Mouse (Mus musculus) Muller cell, postnatal 12 days (primary cell): ENCODE measurements at regions not wholly inside any gene's neighbourhood (a gene's known extent, or its start where the extent isn't known, plus 50 kb on each side); places are given as distances from the start of the nearest gene placed in this dataset.

Experiments used
- DNase-seq: peaks from one replicate; pipeline ENCODE4 v3.0.0-alpha.2; 2015; ENCODE audit errors: inconsistent ontology term

DNA sequence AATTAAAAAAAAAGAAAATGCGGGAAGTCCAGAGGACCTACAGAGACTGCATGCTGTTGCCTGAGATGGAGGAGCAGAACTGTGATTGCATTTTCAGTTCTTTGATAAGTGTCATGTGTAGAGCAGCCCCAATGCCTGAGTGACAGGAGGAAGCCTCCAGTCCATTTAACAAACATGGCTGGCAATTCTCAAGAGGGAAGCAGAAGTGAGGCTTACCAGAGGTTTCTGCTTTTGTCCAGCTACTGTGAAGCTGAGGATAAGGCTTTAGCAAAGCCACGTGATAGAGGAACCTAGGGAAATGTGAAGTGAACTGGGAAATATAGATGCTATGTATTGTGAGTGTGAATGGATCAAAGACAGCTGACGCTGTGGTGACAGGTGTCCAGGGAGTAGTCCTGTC is 56.6 kb downstream of the Sucnr1 start:
- DNase-seq, result no peak

DNA sequence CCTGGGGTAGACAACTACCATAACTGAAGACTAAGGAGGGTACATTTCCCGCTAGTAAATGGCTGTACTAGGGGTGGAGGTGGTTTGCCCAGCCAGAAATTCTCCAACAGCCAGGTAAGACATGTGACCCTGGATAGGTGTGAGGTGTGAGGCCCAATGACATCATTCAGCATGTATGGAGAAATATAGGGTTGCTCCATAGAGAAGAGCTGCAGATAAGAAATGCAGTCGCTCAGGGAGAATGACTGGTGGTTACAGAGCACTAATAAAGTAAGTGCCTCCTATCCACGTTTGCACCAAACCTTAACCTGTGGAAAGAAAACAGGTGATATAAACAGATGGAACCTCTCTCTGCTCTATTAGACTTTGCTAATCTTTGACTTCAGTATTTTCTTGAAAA is 78.2 kb downstream of the Sucnr1 start:
- no peak for DNase-seq

DNA sequence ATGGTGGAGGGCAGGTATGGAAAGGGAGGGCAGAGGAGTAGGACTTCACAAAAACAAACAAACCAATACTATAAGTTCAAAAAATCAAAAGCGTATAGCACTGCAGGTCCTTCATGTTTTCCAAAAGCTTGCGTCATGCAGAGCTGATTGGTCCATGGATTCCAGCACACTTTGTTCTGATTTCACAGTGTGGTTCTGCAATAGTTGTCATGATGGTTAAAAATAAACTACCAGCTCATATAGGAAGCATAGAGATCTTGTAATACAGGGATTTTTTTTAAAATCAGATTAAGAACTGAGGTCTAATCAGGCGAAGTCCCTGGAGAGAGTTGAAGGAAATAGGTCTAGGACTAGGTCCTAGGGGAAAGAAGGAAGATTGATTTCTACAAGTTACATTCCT is 86.0 kb downstream of the Sucnr1 start:
- DNase-seq, result no peak

DNA sequence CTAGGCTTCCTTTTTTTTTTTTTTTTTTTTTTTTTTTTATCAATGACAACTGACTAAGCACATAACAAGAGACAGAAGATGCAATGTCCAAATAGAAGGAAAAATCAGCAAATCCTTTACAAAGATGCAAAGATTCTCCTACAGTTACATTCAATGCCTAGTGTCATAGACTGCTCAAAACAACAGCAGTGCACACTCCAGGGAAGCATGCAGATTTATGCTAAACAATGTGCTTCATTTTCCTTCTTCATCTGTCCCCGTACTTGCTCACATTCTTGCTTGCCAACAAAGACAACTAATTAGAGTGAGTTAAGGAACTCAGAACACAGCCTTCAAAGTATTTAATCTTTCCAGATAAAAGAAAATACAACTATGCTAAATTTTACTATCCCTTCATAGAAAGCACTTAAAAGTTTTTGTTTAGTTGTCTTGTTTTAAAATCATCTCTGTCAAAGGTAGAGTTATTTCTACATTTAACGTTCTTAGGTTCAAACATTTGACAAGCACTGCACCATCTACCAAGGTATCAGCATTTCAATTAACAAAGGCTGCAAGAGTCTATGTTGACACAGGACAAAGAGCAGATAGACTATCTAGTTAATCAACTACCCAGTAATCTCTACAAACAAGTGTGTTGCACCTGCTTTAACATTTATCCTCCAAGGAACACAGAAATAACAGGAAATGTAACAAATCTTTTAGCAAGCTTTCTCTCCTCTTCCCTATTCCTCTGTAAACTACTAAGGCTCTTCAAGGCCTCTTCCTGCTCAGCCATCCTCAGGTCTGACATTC is 86.7 kb downstream of the Sucnr1 start:
- DNase-seq, result no peak

DNA sequence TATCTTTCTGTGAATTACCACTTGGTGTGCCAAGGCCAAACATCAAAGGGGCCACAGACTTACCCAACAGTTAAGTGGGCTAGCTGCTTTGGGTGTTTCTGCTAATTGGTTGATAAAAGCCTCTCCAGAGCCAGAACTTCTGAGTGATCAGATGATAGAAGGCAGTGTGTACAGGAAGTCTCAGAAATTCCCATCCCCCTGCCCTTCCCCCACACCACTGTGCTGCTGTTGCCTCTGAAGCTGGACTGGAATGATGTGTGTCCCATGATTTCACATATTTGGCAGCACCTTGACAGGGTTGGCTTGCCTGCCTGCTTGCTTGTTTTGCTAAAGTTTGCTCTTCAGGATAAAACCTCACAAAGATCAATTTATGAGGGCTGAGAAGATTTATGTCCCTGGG is 87.9 kb downstream of the Sucnr1 start:
- DNase-seq, result peak; percentile 23

DNA sequence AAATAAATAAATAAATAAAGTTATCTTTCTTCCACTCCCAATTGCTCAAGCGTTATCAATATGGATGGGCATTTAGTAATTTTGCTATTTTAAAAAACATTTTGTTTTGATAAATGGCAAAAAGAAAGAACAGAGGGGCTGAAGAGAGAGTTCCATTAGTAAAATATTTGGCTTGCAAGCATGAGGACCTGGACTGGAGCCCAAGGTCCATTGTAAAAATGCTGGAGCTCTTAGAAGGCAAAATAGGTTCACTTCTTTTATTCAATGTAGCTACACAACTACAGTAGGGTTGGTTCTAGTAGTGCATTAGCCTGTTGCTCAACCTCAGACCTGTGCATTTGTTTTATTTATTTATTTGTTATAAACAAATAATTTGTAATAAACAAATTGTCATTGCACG is 102.8 kb downstream of the Sucnr1 start:
- DNase-seq, result no peak

DNA sequence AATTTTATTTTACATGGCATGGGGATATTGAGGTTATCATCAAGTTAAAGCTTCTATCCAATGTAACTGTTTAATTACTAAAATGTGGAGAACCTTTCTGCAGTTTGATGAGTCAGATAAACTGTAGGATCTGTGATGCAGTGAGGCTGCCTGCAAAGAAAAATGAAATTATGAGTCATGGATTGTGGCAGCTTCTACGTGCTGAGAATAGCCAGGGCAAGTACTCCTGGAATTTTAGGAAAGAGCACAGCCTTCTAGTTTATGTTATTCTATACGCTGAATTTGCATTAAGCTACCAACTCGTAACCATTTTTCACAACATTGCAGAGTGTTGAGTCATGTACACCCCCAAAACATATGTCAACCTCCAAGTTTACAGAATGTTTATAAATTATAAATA is 114.4 kb downstream of the Sucnr1 start:
- DNase-seq, result peak; percentile 16

DNA sequence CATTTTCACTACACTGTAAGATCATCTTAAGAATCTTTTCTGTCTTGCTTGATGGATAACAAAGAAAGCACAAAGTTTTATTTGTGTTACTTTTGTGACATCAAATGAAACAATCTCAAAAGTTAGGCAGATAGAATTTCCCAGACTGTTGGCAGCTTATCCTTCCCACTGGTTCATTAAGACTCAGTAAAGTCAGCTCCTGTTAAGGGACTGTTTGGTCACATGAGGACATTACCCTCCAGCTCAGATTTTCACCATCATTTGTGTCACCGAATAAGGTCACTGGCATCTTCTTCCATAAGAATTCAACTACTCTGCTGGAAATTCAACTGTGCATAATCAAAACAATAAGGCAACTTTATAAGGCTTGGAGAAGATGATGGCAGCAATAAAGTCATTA is 126.3 kb downstream of the Sucnr1 start:
- peak; percentile 81 for DNase-seq

DNA sequence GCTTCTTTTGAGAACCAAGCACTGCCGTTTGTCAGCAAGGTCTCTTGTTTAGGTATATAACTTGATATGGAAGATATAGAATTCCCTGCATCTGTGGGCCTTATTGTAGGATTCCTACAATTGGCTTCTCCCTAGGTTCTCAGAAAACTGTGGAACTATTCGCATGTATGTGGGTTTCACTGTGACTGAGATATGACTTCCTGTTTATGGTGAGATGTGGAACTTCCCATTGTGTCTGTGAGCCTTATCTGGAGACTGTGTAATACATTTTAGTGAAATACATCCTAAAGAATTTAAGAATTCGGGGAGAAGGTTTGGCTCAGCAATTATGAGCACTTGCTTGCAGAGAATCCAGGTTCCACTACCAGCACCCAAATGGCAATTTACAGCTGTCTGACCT is 137.3 kb downstream of the Sucnr1 start:
- no peak for DNase-seq

DNA sequence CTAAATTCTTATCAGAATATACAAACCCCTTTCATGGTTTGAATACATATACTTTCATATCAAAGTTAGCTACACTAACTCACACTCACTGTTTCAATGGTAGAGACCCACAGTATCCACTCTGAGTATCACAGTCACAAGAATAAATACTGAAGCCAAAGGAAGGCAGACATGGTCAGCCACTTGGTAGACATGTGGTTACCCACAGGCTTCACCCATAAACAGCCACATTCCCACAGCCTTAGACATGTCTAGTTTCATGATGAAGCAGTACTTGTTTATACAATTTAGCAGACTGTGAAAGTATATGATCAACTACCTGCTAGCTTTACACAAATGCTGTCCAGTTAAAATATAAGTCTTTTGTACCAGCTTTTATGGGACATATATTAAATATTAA is 159.0 kb downstream of the Sucnr1 start:
- DNase-seq, result no peak

DNA sequence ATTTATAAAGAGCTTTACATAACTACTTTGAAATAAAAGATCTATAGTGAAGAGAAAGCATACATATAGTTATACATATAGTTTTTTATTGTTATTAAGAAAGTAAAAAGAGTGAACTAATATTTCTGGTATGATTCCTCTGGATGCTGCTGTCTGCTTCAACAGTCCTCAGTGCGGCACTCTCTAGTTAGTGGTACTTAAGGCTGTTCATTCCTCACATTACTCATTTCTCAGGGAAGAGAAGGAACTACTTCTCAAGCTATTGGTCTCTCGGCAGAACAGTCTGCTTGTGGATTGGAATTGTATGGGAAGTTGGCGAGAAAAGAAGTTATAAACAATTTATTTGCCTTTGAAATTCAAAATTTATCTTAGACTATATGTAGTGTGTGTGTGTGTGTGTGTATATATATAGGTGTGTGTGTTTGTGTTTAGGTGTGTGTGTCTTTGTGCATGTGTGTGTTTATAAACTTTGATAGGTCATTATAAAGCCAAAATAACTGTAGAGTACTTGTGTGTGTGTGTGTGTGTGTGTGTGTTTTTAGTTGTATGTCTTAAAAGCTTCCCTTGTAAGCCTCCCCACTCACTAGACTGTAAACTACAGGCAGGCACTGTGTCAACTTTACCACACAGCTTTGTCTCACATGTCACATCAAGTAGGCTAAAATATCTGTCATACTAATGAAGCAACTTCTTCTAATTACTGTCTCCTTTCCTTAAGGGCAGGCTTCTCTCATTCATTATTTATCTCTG is 185.2 kb downstream of the Sucnr1 start:
- DNase-seq, result no peak

DNA sequence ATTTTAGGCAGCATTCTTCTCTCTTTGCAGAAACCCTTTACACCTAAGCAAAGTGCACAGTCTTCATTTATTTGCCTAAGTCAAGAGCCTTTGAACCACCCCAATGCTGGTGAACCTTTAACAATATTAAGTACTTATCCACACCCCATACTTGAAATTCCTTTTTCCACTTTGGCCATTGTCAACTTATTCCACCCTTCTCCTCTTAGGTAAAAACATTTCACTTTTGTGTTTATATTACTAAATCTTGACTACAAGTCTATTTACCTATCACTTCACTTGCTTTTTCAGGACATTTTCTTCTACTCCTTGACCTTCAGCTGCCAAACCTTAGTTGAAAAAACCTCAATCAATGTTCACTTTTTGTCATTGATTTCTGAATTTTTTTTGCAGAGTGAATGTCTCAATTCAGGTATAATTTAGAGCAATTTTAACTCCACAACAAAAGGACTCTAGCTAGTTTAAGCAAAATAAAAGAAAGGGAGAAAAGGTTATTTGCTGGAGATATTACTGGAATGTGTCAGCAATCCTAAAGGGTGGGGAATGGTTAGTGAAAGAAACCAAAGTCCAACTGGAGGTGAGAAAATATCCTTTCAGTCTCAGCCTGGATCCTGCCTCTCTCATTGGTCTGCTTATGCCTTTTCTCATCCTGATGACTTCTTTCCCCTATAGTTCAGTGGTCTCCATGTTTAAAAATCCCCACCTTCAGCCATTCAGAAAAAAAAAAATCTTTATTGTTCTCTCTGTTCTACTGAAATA is 185.9 kb downstream of the Sucnr1 start:
- no peak for DNase-seq

DNA sequence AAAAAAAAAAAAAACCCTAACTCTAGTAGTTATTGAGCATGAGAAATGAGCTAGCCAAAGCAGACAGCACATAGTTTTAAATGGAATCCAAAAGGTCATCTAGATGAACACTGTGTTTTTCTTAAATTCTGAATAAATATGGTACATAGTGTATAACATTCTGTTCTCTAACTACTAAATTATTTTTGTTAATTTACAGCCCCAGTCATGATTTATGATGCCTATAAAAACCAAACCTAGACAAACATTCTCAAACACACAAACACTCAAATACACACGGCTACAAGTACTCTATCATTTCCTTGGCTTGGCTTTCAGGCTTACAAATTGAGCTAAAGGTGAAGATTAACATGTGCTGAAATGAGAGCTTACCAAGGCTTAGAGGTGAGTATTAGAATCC is 188.8 kb downstream of the Sucnr1 start:
- DNase-seq, result no peak

DNA sequence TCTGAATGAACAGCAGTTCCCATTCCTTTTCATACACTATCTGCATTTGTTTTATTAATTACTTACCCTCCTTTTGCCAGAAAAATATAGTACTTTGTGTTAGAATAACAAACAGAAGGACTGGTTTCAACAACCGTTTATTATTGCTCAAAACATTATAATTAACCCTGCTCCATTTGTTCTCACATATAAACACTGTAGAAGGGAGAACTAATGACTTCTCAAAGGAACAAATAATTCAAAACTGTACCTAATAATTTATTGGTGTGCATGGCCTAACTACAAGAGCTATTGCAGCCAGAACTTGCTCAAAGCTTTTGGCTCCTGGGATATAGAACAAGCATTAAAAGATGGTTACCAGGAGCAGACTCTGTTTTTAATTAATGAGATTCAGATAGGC is 192.1 kb downstream of the Sucnr1 start:
- DNase-seq, result no peak

DNA sequence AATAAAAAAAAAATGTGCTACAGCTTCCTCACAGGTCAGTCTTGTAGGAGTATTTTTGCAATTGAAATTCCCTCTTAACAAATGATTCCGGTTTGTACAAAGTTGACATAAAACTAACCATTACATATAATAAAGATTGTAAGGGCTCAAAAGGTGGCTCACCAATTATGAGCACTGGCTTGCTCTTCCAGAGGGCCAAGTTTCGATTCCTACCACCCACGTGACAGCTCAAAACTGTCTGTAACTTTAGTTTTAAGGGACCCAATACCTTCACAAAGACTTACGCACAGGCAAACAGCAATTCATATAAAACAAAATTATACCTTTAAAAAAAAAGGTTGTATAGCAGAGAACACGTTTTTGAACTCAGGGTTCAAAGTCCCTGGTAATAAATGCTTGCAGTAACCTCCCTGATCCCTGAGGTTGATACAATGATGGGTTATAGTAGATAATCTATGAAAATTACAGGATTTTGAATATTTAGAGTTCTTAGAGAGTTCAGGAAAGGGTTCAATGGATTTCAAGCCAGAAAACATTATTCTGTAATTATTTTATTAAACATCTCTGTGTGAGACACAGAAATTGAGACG is 193.7 kb downstream of the Sucnr1 start:
- DNase-seq, result no peak

DNA sequence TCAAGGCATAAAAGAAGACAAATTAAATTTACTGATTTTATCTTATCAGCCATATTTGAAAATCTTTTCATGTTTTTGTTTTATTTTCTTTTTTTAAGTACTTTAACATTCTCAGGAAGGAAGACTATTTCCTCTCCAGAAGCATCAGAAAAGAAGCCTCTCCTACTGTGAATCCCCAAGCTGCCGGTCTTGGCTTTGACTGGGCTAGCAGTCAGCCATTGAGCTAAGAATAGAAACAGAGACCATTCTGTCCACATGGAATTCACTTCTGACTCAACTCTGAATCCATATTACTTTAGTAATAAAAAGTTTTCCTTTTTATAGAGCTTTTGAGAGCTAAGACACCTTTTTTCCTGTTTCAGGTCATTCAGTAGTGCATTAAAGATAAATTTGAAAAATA is 194.8 kb upstream of the Mbnl1 start:
- no peak for DNase-seq

DNA sequence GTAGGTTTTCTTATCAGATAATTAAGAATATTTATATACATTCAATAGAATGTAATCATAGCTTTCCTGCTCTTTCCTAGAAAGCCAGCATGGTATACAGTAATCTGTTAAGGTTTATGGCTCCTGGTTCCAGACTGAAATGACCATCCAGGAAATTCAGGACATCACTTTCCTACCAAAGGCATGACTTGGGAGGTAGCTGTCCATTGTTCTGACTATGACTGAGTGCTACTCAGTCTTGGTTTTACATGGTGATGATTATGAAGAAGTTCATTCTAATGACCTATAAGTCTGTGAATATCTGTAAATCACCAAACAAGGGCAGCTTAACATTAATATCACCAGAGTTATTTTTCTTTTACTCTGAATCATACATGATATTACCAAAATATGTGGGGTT is 191.4 kb upstream of the Mbnl1 start:
- no peak for DNase-seq

DNA sequence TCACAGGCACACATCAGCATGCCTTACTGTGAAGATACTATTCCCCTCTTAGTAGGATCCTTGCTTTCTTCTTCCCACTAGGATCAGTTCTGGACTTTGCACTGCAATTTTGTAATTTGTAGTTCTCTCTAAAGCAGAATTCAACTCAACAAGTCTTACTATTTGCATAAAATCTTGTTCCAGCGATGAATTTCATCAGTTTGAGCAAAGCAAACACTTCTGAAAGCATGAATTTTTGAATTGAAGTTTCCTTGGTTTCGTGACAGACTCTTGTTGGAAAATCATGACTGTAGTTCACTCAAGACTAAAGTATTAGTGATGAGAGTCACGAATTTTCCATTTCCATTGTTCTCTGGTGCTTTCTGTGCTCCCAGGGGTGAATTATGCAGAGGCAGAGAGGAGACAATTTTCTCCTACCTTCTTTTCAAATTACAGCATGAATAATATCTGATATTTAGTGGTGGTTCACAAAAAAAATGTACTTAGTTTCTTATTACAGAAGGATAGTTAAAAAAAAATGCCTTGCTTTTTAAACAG is 190.6 kb upstream of the Mbnl1 start:
- no peak for DNase-seq

DNA sequence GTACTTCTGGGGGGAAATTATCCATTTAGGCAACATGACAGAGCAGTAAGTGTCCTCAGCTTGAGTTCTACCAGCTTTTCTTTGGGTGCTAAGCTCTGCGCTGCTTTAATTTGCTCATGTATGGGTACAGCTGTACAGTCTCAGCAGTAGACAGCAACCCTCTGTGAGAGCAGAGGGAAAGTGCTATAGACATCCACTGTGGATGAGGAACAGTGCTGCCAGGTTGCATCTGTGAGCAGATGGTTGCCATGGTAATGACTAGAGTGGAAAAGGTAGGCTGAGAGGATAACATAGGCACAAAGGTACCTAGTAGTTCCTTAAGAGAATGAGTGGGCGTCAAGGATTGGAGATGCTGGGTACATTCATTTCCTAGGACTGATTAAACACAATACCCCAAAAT is 180.5 kb upstream of the Mbnl1 start:
- no peak for DNase-seq

DNA sequence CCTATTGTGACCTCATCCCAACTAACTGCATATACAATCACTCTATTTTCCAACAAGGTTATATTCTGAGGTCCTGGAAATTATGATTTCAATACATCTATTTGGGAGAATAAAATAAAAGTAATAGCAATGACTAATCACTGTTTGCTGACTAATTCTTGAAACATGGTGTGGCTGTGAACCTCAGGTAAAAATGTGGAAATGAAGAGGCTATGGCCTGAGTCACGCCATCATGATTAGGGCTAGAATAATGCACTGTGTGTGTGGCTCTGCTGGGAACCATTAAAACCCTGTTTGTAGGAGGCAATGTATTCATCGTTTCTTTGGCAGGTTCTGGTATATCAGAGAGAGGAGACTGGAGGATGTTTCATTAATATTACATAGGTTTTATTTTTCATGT is 179.7 kb upstream of the Mbnl1 start:
- DNase-seq, result peak; percentile 34

DNA sequence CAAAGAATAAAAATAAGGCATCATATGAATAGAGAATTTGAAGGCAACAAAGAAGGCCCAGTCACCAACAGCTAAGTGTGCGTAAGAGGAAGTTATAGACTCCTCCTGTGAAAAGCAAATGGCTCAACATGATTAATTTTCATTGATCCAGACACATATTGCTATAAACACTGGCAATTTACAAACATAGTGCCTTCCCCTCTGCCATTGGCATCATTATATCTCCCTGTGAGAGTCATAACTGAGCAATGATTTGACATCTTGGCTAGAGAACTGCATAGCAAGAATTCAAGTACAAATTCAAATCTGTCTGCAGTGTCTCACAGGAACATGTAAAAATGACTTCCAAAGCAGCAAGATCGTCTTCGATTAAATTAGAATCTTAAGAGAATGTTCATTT is 167.2 kb upstream of the Mbnl1 start:
- DNase-seq, result no peak

DNA sequence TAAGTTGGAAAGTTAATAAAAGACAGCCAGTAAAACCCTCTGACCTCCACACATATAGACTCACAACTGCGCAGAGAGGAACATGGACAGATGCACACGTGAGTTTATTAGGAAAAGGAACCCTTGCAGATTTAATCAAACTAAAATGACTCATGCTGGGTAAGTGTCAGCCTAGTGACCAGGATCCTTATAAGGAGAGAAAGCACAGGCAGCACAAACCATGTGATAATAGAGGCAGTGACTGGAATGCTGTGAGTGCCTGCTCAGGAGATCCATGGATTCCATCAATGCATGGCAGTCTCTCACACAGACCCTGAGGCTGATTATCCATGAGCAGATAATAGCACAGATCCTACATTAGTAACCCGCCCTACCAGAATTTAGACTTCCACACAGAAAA is 162.2 kb upstream of the Mbnl1 start:
- DNase-seq, result peak; percentile 26
